In genomic region chr4:100169683-100170082, GRCm38 (mm10) we compare ENCODE assay signal across 10 mouse cellular contexts.
DNase-seq lines count a peak whose midpoint lies in the region; ATAC-seq lines count a peak whose summit lies in the region.
"Had no signal": no experiment of that assay in that cellular context is flagged by ENCODE, and none has a peak within 500 bp of the region (broad histone marks: within the 10 kb centered on the region; RNA-seq: fewer than 3 reads in every experiment).

No protein-coding gene starts in this region.

- no peaks in the 10 kb centered on the region for H3K27me3 ChIP-seq in forebrain, embryonic 12.5 days
- H3K27me3 ChIP-seq in hindbrain, embryonic 14.5 days (ENCODE audit: control insufficient read depth, insufficient read depth, low read length), result no peaks in the 10 kb centered on the region
- H3K27me3 ChIP-seq in midbrain, embryonic 15.5 days (replicated peaks), result no peaks in the 10 kb centered on the region

- H3K36me3 ChIP-seq in forebrain, embryonic 12.5 days (replicated peaks), result no peaks in the 10 kb centered on the region
- no peaks in the 10 kb centered on the region for H3K36me3 ChIP-seq in hindbrain, embryonic 14.5 days (replicated peaks; ENCODE audit: control insufficient read depth, insufficient read depth)
- H3K36me3 ChIP-seq in midbrain, embryonic 15.5 days (replicated peaks), result no peaks in the 10 kb centered on the region

- no peak overlapping the region for H3K9ac ChIP-seq in forebrain, embryonic 12.5 days
- H3K9ac ChIP-seq in hindbrain, embryonic 14.5 days, result no peak overlapping the region
- no peak overlapping the region for H3K9ac ChIP-seq in midbrain, embryonic 15.5 days

- DNase-seq in left cerebral cortex, postnatal 14 days (ENCODE audit: low spot score in 2 of 2), result peak; percentile 10 to 15
- DNase-seq in left cerebral cortex, adult 9 months (ENCODE audit: low spot score in 2 of 2), result no peak
- DNase-seq in hindbrain, embryonic 14.5 days (ENCODE audit: low spot score), result no peak
- no peak for DNase-seq in left cerebral cortex, adult 11 months (ENCODE audit: low spot score)
- DNase-seq in adipocyte (ENCODE audit: low spot score), result no peak

- H3K4me2 ChIP-seq in forebrain, embryonic 12.5 days, result peak overlapping the region; percentile 42; the same call in 1 of the 2 replicates
- H3K4me2 ChIP-seq in hindbrain, embryonic 14.5 days (replicated peaks), result no peak overlapping the region
- peak overlapping the region; percentile 39; the same call in 1 of the 2 replicates for H3K4me2 ChIP-seq in midbrain, embryonic 15.5 days

- no peaks in the 10 kb centered on the region for H3K9me3 ChIP-seq in forebrain, embryonic 12.5 days
- H3K9me3 ChIP-seq in hindbrain, embryonic 14.5 days (ENCODE audit: control insufficient read depth, low read length), result no peaks in the 10 kb centered on the region
- no peaks in the 10 kb centered on the region for H3K9me3 ChIP-seq in midbrain, embryonic 15.5 days

- H3K27ac ChIP-seq in forebrain, embryonic 12.5 days, result no peak overlapping the region
- H3K27ac ChIP-seq in hindbrain, embryonic 14.5 days, result no peak overlapping the region
- no peak overlapping the region for H3K27ac ChIP-seq in midbrain, embryonic 15.5 days
- H3K27ac ChIP-seq: kidney, postnatal 0 days; macrophage had no signal

- intact Hi-C loops in left cerebral cortex, postnatal 14 days (cut with DNase I), result no loop called here

- ATAC-seq in forebrain, embryonic 12.5 days (ENCODE audit: low FRiP score), result peak; percentile 41; the same call in 1 of the 2 replicates
- 0 out of 2 replicates have a peak, but pooled peaks have one; percentile 31 for ATAC-seq in hindbrain, embryonic 14.5 days (ENCODE audit: low FRiP score)
- ATAC-seq in midbrain, embryonic 15.5 days (replicated peaks), result peak; percentile 55; the same call in 1 of the 2 replicates
- ATAC-seq in megakaryocyte progenitor cell, adult 5-6 weeks (replicated peaks; ENCODE audit: poor library complexity), result no peak

- H3K4me3 ChIP-seq in forebrain, embryonic 12.5 days (replicated peaks), result no peak overlapping the region; the same call in 1 of the 2 replicates
- H3K4me3 ChIP-seq in hindbrain, embryonic 14.5 days (replicated peaks; ENCODE audit: low read length), result no peak overlapping the region
- H3K4me3 ChIP-seq in midbrain, embryonic 15.5 days, result no peak overlapping the region

- peaks cover 27% of the 10 kb centered on the region for H3K4me1 ChIP-seq in forebrain, embryonic 12.5 days
- H3K4me1 ChIP-seq in hindbrain, embryonic 14.5 days (replicated peaks; ENCODE audit: control insufficient read depth, insufficient read depth, low read length), result peaks cover 19% of the 10 kb centered on the region; the same call in 1 of the 2 replicates
- peaks cover 10% of the 10 kb centered on the region; the same call in 1 of the 2 replicates for H3K4me1 ChIP-seq in midbrain, embryonic 15.5 days

- 68% methylated on average over 5 of the region's 5 CpGs for WGBS in forebrain, embryonic 12.5 days
- WGBS in hindbrain, embryonic 14.5 days, result 67% methylated on average over 5 of the region's 5 CpGs
- WGBS in midbrain, embryonic 15.5 days, result 56% methylated on average over 5 of the region's 5 CpGs

Comparison
In these comparisons a context has a peak if more than half of its experiments do, and no peak if none do; other contexts are left out.
1. DNase-seq: peak in left cerebral cortex, postnatal 14 days (2 of 2); none in left cerebral cortex, adult 9 months (0 of 2), hindbrain, embryonic 14.5 days (single experiment), left cerebral cortex, adult 11 months (single experiment) and adipocyte (single experiment).